Mouse (Mus musculus) olfactory bulb, adult 2 months (tissue): ENCODE measurements around the gene Mettl7a2. TPM values are rescaled to one million over a fixed set of nuclear protein-coding genes. Genes with fewer than 3 reads are reported as not detected.

Experiments
- H3K27ac ChIP-seq: fragments of 200-500 bp; 2 replicates; pipeline ENCODE4 v1.5.1; 2012; ENCODE audit warnings: low read depth, low read length; ENCODE audit not compliant: insufficient read depth
- H3K4me1 ChIP-seq: fragments of 200-500 bp; 2 replicates; pipeline ENCODE4 v1.6.1; 2012; ENCODE audit warnings: low read length; ENCODE audit not compliant: control insufficient read depth, insufficient read depth
- H3K4me3 ChIP-seq: fragments of 200-500 bp; 2 replicates; pipeline ENCODE4 v1.5.1; 2012; ENCODE audit warnings: mild to moderate bottlenecking, low read depth, low read length, moderate library complexity; ENCODE audit not compliant: insufficient read depth
- CTCF ChIP-seq: fragments of 200-500 bp; IDR thresholded peaks from 2 replicates; pipeline ENCODE4 v1.5.1; 2012; ENCODE audit warnings: low read depth, mild to moderate bottlenecking, low read length, moderate library complexity; ENCODE audit not compliant: insufficient read depth
- POLR2A ChIP-seq: fragments of 200-500 bp; IDR thresholded peaks from 2 replicates; pipeline ENCODE4 v1.6.1; 2012; ENCODE audit warnings: mild to moderate bottlenecking, low read depth, low read length, moderate library complexity; ENCODE audit not compliant: insufficient read depth
- WGBS: fragments of 180-500 bp; shearing (Covaris S2); methylation state at CpG from one replicate; pipeline ENCODE4 v1.1.7; 2018; 5-methylcytosine and 5-hydroxymethylcytosine counted together
- polyA plus RNA-seq: library from polyadenylated mRNA; stranded (reverse); fragments of >200 nt; gene quantifications from 2 replicates; pipeline ENCODE4 v1.2.4, GENCODE M21; 2012; ENCODE audit warnings: low replicate concordance; ENCODE audit not compliant: missing spikeins, insufficient read depth, insufficient read length

Gene Mettl7a2
- polyA plus RNA-seq, 1 experiment = not detected

GRCm38 (mm10) chr15:100403318-100404000 lies 50.5 kb downstream of the Mettl7a2 start:
- WGBS = 93% methylated on average over 16 of the region's 16 CpGs
- Histone ChIP-seq H3K27ac (no peak overlapping the region), H3K4me3 (no peak overlapping the region), H3K4me1 (no peaks in the 10 kb centered on the region)
- TF ChIP-seq POLR2A (no peak), CTCF (no peak)

GRCm38 (mm10) chr15:100406088-100406487 lies 53.1 kb downstream of the Mettl7a2 start:
- WGBS = 81% methylated on average over 5 of the region's 5 CpGs
- H3K27ac ChIP-seq = no peak overlapping the region
- H3K4me1 ChIP-seq = no peaks in the 10 kb centered on the region
- no peak for TF ChIP-seq POLR2A
- TF ChIP-seq CTCF = no peak
- H3K4me3 ChIP-seq = no peak overlapping the region

- 63% methylated on average over 14 of the region's 14 CpGs for WGBS
- peaks cover 8% of the 10 kb centered on the region for H3K4me1 ChIP-seq
- no peak overlapping the region for H3K27ac ChIP-seq
- TF ChIP-seq CTCF (no peak), POLR2A (no peak)
- no peak overlapping the region for H3K4me3 ChIP-seq
These were observed 58.1 kb downstream of the Mettl7a2 start for GRCm38 (mm10) chr15:100410918-100411672.

Other genes with a start within 250 kb of the Mettl7a2 start
- gene Atf1, start 125.4 kb upstream of the Mettl7a2 start, polyA plus RNA-seq = not detected in 2 replicates
- gene Tmprss12, start 72.4 kb upstream of the Mettl7a2 start, polyA plus RNA-seq = not detected in 2 replicates
- gene Mettl7a1, start 49.1 kb upstream of the Mettl7a2 start, polyA plus RNA-seq = not detected in 2 replicates
- gene Mettl7a3, start 18.3 kb upstream of the Mettl7a2 start, polyA plus RNA-seq = not detected in 2 replicates
- gene Methig1, start 51 bp upstream of the Mettl7a2 start, polyA plus RNA-seq = not detected in 2 replicates
- not detected in 2 replicates for gene Higd1c, start 11.3 kb downstream of the Mettl7a2 start, polyA plus RNA-seq
- gene Gm5475, start 68.9 kb downstream of the Mettl7a2 start, polyA plus RNA-seq = not detected in 2 replicates
- gene Slc11a2, start 71.9 kb downstream of the Mettl7a2 start, polyA plus RNA-seq = not detected in 2 replicates
- not detected in 2 replicates for gene Letmd1, start 115.8 kb downstream of the Mettl7a2 start, polyA plus RNA-seq
- gene Csrnp2, start 142.3 kb downstream of the Mettl7a2 start, polyA plus RNA-seq = not detected in 2 replicates
- gene Tfcp2, start 198.8 kb downstream of the Mettl7a2 start, polyA plus RNA-seq = not detected in 2 replicates
- gene Pou6f1, start 246.8 kb downstream of the Mettl7a2 start, polyA plus RNA-seq = not detected in 2 replicates